23 mouse cellular contexts compared by ENCODE assay signal in genomic region chr16:24171161-24171560, GRCm38 (mm10).
"Had no signal": no experiment of that assay in that cellular context is flagged by ENCODE, and none has a peak within 500 bp of the region (broad histone marks: within the 10 kb centered on the region; RNA-seq: fewer than 3 reads in every experiment).

No protein-coding gene starts in this region.

- H3K4me3 ChIP-seq: gastrocnemius, adult 2 months; heart, embryonic 10.5 days; heart, embryonic 12.5 days; hindbrain, embryonic 13.5 days; hindbrain, embryonic 15.5 days; kidney, embryonic 15.5 days; layer of hippocampus, adult 2 months; left cerebral cortex, adult 2 months; limb, embryonic 10.5 days; limb, embryonic 12.5 days had no signal

- DNase-seq: gastrocnemius, adult 2 months; gastrocnemius, postnatal 10 days; gastrocnemius, postnatal 25 days; heart, adult 18-20 months; heart, postnatal 10 days; heart, postnatal 36 days; kidney, adult 11 months; kidney, adult 2 months; kidney, adult 9 months; kidney, postnatal 25 days; kidney, postnatal 4 days; liver had no signal

- H3K27me3 ChIP-seq: hindbrain, embryonic 13.5 days; hindbrain, embryonic 15.5 days; kidney, embryonic 15.5 days had no signal

- H3K36me3 ChIP-seq: heart, embryonic 10.5 days; heart, embryonic 12.5 days; hindbrain, embryonic 13.5 days; hindbrain, embryonic 15.5 days; kidney, embryonic 15.5 days; limb, embryonic 10.5 days; limb, embryonic 12.5 days had no signal

- H3K27ac ChIP-seq: gastrocnemius, adult 2 months; heart, embryonic 10.5 days; hindbrain, embryonic 13.5 days; hindbrain, embryonic 15.5 days; hindbrain, postnatal 0 days; kidney, embryonic 15.5 days; kidney, postnatal 0 days; layer of hippocampus, adult 2 months; left cerebral cortex, adult 2 months; limb, embryonic 10.5 days; limb, embryonic 12.5 days had no signal

- H3K4me1 ChIP-seq: hindbrain, embryonic 15.5 days; limb, embryonic 10.5 days; limb, embryonic 12.5 days had no signal
